Mouse (Mus musculus): ENCODE measurements around the gene Zswim1. TPM values are rescaled to one million over a fixed set of nuclear protein-coding genes. Genes with fewer than 3 reads are reported as not detected.

The Zswim1 gene
- polyA plus RNA-seq (2015; fragmentation: Nextera tagmentation; extraction: Ambion mirVana): 11.9 and 12.0 TPM in 2 replicates

DNA sequence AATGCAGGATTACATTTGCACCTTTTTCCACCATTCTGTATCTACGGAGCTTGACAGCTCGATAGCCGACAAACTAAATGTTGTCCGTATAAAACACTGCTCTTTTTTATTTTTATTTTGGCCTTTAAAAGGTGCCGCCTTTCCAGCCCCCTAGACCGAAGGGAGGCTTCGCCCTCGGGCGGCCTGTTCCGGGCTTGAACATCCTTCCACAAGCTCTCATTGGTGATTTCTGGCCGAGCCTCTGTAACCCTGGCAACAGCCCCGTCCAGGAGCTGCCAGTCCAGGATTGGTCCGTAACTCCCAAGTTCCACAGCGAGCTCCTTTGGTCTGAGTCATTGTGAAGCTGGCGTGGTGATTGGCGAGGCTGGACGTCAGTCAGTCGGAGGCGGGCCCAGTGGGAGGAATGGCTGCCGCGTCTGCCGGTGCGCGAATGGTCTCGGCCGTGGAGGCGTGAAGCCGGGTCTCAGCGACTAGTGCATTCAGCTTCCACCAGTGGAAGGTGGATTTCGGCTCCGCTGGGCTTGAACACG lies at the start of gene Zswim1:
Gene Zswim1 (plus strand): TSS at position 51 of the 530 bp plus-strand sequence.

DNA sequence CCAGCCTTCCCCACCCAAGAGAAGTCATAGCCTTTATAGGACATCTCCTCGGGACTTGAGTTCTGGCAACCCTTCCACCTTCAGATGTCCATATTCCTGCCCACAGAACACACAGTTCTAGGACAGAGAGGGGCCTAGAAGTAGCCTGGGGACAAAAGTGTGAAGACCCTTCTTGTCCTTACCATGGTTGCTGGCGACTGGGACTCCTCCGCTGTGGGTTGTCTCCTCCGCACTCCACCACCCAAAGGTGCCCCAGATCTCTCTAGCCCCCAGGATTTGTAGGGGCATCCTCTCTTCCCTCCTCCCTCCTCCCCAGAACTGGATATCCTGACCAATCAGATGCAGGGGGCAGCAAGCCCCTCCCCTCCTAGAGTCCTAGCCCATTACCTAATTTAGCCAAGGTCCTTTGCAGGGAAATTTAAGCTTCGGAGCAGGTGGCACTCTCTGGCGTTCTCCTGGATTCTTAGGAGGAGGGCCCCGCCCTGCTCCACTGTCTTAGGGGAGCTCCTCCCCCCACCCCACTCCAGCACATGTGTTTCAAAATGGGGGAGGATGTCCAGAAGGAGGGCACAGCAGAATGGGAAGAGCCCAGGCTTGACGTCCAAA lies 42.9 kb upstream of the Zswim1 start, which contains the start of gene Tnnc2:
Gene Tnnc2 (minus strand): TSS at position 487 of the 606 bp plus-strand sequence.

DNA sequence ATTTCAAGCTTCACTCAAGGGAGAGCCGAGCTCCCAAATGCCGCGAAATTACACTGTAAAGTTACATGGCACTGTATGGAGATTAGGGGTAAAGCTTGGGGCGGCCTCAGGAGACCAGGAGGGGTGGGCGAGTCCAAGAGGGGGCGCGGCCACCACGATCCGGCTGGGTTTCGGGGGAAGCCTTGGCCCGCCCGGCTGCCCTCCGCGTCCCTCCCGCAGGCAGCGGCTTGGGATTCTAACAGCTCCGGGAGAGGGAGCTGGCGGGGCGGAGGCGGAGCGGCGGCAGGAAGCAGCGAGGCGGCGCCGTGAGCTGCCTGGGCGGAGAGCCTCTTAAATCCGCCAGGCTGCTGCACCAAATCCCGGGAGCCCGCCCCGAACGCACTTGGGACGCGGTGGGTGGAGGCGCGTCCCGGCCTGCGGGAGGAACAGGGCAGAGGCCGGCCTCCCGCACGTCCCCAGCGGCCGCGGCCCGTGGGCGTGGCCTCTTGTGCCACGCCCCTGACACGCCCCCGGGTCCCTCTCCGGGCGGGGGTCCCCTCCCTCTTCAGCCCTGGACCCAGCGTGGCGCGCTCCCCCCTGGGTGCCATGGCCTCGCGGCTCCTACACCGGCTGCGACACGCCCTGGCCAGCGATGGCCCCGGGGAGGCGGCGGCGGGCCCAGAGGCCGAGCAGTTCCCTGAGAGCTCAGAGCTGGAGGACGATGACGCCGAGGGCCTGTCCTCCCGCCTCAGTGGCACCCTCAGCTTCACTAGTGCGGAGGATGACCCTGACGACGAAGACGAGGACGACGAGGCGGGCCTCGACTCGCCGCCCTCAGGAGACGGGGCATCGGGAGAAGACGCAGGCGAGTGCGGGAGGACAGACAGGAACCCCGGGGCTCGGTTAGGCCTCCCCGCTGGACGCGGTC lies 36.8 kb upstream of the Zswim1 start, which contains the start of gene Snx21:
Gene Snx21 (plus strand): TSS at position 343 of the 907 bp plus-strand sequence.

DNA sequence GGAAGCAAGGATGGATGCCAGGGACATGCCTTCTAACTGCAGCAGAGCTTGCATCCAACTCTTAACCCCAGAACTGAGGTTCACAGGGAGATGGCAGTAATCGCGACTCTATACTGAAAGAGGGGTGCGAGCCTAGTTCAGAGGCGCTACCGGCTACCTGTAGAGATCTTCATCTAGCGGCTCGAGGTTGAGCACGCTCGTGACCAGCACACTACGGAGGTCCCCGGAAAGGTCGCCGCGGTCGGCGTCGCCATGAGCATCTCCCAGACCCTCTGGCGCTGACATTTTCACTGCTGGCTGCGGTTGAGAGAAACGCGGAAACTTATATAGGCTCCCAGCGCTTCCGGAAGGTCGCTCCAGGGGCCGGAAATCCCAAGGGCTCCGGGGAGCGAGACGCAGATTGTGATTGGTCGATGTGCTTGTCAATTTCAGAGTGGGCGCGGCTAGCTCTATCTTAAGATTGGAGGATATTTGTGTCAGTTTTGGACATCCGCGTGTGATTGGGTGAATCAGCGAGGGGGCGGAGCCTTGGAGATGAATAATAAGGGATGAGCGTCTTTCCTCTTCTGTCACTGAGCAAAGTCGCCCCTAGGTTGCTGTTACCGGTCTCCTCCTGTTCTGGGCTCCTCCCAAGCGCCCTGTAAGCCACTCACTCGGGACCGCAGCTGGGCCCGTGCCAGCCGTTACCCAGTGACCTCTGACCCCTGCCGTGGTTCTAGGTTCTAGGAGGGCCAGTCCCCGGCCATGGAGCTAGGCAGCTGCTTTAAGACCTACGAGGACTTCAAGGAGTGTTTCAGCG lies 17.8 kb upstream of the Zswim1 start, which contains the start of the genes Acot8 and Zswim3:
Gene Acot8 (minus strand): TSS at position 350 of the 799 bp plus-strand sequence.
Gene Zswim3 (plus strand): TSS at position 566 of the 799 bp plus-strand sequence.

DNA sequence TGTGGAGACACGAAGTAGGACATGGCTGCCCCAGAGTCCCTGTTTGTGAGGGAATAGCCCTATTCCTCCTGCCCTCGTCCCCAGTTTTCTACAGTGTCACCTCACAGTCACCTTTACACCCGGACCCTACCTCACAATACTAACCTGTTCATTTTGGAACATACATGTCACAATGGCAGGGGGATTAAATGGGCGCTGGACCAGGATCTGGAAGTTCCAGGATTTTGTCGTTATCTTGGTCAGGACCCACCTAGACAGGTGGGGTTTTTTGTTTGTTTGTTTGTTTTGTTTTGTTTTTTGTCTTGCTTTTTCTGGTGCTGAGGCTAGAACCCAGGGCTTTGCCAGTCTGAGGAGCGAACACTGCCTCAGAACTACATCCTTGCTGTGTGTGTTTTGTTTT lies 6.0 kb downstream of the Zswim1 start, which contains the start of gene Spata25:
Gene Spata25 (minus strand): TSS at position 101 of the 400 bp plus-strand sequence.

DNA sequence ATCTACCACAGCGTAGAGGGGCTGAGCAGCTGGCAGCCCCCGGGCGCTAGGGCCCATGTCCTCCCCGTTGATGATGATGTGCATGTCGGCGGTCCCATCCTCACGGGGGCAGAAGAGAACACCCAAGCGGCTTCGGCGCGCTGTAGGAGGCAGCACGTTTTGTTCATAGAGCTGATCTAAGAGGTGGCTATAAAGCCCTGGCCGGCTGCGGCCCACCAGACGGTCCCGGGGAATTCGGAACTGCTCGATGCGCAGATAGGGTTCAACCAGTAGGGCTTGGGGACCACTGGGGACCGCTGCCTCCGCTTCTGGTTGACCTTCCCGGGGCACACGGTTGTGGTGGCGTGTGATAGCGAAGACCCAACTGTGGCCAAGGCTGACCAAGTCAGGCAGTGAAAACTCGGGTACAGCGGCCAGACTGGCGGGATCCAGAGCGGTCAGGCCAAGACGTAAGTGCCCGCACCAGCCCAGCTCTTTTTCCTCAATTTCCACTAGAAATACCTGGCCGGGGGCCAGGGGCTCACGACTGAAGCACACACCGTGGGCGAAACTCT lies 10.3 kb downstream of the Zswim1 start, which contains the start of gene Ctsa:
Gene Ctsa (plus strand): TSS at position 126 of the 554 bp plus-strand sequence.

DNA sequence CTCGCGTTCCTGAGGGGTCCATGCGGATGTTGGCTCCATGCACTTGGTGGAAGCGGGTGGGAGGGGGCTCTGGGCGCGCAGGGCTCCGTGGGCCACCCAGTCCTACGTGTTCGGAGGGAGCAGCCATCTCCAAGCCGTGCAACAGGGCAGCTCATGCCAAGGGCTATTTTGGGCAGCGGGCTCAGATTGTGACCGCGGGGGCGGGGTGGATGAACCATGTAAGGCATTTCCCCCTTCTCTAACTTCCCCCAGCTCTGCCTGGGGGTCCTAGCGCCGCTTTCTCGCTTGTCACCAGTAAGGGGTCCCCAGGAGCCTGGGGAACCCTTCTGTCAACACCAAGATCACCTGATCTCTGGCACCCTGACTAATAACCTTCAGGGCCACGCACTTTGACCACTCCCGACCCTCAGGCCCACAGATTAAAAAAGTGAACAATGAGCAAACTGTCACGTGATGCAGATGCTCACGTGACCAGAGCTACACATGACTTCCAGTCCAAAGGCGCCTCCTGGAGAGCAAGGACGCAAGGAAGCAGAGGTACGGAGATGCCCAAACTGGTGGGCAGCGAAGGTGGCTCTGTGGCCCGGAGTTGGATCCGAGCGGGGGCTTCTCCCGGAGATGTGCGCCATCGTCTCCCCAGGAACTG lies 11.0 kb downstream of the Zswim1 start, which contains the start of gene Neurl2:
Gene Neurl2 (minus strand): TSS at position 143 of the 646 bp plus-strand sequence.

DNA sequence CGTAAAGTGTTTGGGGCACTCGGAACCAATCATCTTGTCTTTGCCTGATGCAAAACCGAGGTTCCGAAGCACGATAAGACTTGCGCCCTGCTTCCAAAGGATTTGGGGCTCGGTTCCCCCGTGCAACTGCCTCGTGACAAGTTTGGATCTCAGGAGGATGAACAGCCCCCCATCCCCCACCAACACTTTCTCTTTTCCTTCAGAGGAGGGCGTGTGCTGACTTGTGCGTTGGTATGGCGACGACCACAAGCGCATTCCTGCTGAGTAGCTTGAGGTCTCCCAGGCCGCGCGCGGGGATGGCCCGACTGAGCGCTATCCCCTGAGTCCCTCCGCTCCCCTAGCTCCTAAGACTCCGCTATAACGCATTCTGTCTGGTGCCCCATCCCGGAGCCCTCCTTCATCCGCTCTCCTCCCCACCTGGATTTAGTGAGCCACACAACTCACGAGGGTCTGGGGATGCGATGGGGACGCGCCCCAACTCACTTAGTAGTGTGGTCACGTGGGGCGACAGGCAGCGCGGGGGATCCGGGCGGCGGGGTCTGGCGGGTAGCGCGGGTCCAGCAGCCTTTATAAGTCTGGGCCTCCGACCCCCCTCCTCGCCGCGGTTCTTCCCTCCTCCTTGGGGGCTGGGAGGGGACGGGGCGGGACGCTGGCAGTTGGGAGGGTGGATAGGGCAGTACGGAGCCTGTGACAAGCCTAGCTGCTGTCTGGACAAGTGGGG lies 34.8 kb downstream of the Zswim1 start, which contains the start of gene Pltp:
Gene Pltp (minus strand): TSS at position 611 of the 721 bp plus-strand sequence.

Other genes with a start within 250 kb of the Zswim1 start
- gene Spint3, start 249.2 kb upstream of the Zswim1 start, polyA plus RNA-seq (2015; fragmentation: Nextera tagmentation; extraction: Ambion mirVana): 1.4 and 1.5 TPM in 2 replicates
- 1.3 and 1.4 TPM in 2 replicates for gene Wfdc6a, start 237.2 kb upstream of the Zswim1 start, polyA plus RNA-seq (2015; fragmentation: Nextera tagmentation; extraction: Ambion mirVana)
- not detected in 2 replicates for gene Eppin, start 229.1 kb upstream of the Zswim1 start, polyA plus RNA-seq (2015; fragmentation: Nextera tagmentation; extraction: Ambion mirVana)
- not detected in 2 replicates for gene Wfdc6b, start 209.2 kb upstream of the Zswim1 start, polyA plus RNA-seq (2015; fragmentation: Nextera tagmentation; extraction: Ambion mirVana)
- gene Wfdc8, start 209.1 kb upstream of the Zswim1 start, polyA plus RNA-seq (2015; fragmentation: Nextera tagmentation; extraction: Ambion mirVana): not detected in 2 replicates
- gene Wfdc16, start 183.9 kb upstream of the Zswim1 start, polyA plus RNA-seq (2015; fragmentation: Nextera tagmentation; extraction: Ambion mirVana): not detected in 2 replicates
- 3.2 and 5.3 TPM in 2 replicates for gene Wfdc10, start 166.6 kb upstream of the Zswim1 start, polyA plus RNA-seq (2015; fragmentation: Nextera tagmentation; extraction: Ambion mirVana)
- gene Wfdc9, start 166.1 kb upstream of the Zswim1 start, polyA plus RNA-seq (2015; fragmentation: Nextera tagmentation; extraction: Ambion mirVana): not detected in 2 replicates
- not detected in 2 replicates for gene Wfdc11, start 148.6 kb upstream of the Zswim1 start, polyA plus RNA-seq (2015; fragmentation: Nextera tagmentation; extraction: Ambion mirVana)
- gene Wfdc13, start 137.6 kb upstream of the Zswim1 start, polyA plus RNA-seq (2015; fragmentation: Nextera tagmentation; extraction: Ambion mirVana): 2.9 and 4.6 TPM in 2 replicates
- gene Spint4, start 124.2 kb upstream of the Zswim1 start, polyA plus RNA-seq (2015; fragmentation: Nextera tagmentation; extraction: Ambion mirVana): not detected in 2 replicates
- gene Spint5, start 107.4 kb upstream of the Zswim1 start, polyA plus RNA-seq (2015; fragmentation: Nextera tagmentation; extraction: Ambion mirVana): not detected in 2 replicates
- 1.6 and 1.7 TPM in 2 replicates for gene Wfdc3, start 76.8 kb upstream of the Zswim1 start, polyA plus RNA-seq (2015; fragmentation: Nextera tagmentation; extraction: Ambion mirVana)
- gene Dnttip1, start 76.7 kb upstream of the Zswim1 start, polyA plus RNA-seq (2015; fragmentation: Nextera tagmentation; extraction: Ambion mirVana): 38.2 and 48.9 TPM in 2 replicates
- gene Ube2c, start 52.8 kb upstream of the Zswim1 start, polyA plus RNA-seq (2015; fragmentation: Nextera tagmentation; extraction: Ambion mirVana): 75.7 and 102 TPM in 2 replicates
- gene Tnnc2, start 42.7 kb upstream of the Zswim1 start, polyA plus RNA-seq (2015; fragmentation: Nextera tagmentation; extraction: Ambion mirVana): 383 and 450 TPM in 2 replicates
- 26.2 and 28.0 TPM in 2 replicates for gene Snx21, start 36.9 kb upstream of the Zswim1 start, polyA plus RNA-seq (2015; fragmentation: Nextera tagmentation; extraction: Ambion mirVana)
- gene Acot8, start 17.8 kb upstream of the Zswim1 start, polyA plus RNA-seq (2015; fragmentation: Nextera tagmentation; extraction: Ambion mirVana): 16.3 and 19.9 TPM in 2 replicates
- 5.0 and 5.7 TPM in 2 replicates for gene Zswim3, start 17.6 kb upstream of the Zswim1 start, polyA plus RNA-seq (2015; fragmentation: Nextera tagmentation; extraction: Ambion mirVana)
- 0.36 TPM in 1 of 2 replicates, not detected in the other for gene Spata25, start 5.9 kb downstream of the Zswim1 start, polyA plus RNA-seq (2015; fragmentation: Nextera tagmentation; extraction: Ambion mirVana)
- gene Ctsa, start 10.2 kb downstream of the Zswim1 start, polyA plus RNA-seq (2015; fragmentation: Nextera tagmentation; extraction: Ambion mirVana): 109 and 133 TPM in 2 replicates
- 14.3 and 16.1 TPM in 2 replicates for gene Neurl2, start 10.8 kb downstream of the Zswim1 start, polyA plus RNA-seq (2015; fragmentation: Nextera tagmentation; extraction: Ambion mirVana)
- 69.8 and 90.6 TPM in 2 replicates for gene Pltp, start 35.0 kb downstream of the Zswim1 start, polyA plus RNA-seq (2015; fragmentation: Nextera tagmentation; extraction: Ambion mirVana)
- 53.5 and 56.6 TPM in 2 replicates for gene Pcif1, start 56.6 kb downstream of the Zswim1 start, polyA plus RNA-seq (2015; fragmentation: Nextera tagmentation; extraction: Ambion mirVana)
- gene Zfp335, start 89.1 kb downstream of the Zswim1 start, polyA plus RNA-seq (2015; fragmentation: Nextera tagmentation; extraction: Ambion mirVana): 4.9 and 5.5 TPM in 2 replicates
- gene Mmp9, start 118.1 kb downstream of the Zswim1 start, polyA plus RNA-seq (2015; fragmentation: Nextera tagmentation; extraction: Ambion mirVana): 5.5 and 10.3 TPM in 2 replicates
- gene Slc12a5, start 138.1 kb downstream of the Zswim1 start, polyA plus RNA-seq (2015; fragmentation: Nextera tagmentation; extraction: Ambion mirVana): 0.17 and 0.24 TPM in 2 replicates
- gene Ncoa5, start 212.2 kb downstream of the Zswim1 start, polyA plus RNA-seq (2015; fragmentation: Nextera tagmentation; extraction: Ambion mirVana): 22.4 and 23.2 TPM in 2 replicates
- gene Cd40, start 232.9 kb downstream of the Zswim1 start, polyA plus RNA-seq (2015; fragmentation: Nextera tagmentation; extraction: Ambion mirVana): 8.5 and 10.7 TPM in 2 replicates

Data from urinary bladder, postnatal 0 days (tissue).